Mouse (Mus musculus) forebrain, embryonic 14.5 days (tissue): ENCODE results near the gene Stat2. TPM values are rescaled to one million over a fixed set of nuclear protein-coding genes. Genes with fewer than 3 reads are reported as not detected.
"Not testable (repeated sequence)": the region's sequence is repeated elsewhere in the genome, so short reads cannot be mapped to it uniquely, and the experiment has no call there.

Experiments used
- ATAC-seq: fragments of 200-750 bp; cut with Nextera tagmentation; 2 replicates; pipeline ENCODE4 v1.8.0; 2017; ENCODE audit warnings: mild to moderate bottlenecking, moderate library complexity
- DNase-seq: peaks from one replicate; pipeline ENCODE4 v3.0.0-alpha.2; 2015; ENCODE audit warnings: low spot score
- H3K27ac ChIP-seq: fragments of 300-500 bp; sonication (generic); 2 replicates; pipeline ENCODE4 v1.5.1; 2014; ENCODE audit warnings: low read depth, mild to moderate bottlenecking, control low read depth, low read length, moderate library complexity
- H3K27me3 ChIP-seq: fragments of 300-500 bp; sonication (generic); replicated peaks from 2 replicates; pipeline ENCODE4 v1.6.1; 2014; ENCODE audit warnings: low read length, control low read depth, mixed read lengths; ENCODE audit not compliant: control insufficient read depth, insufficient read depth
- H3K36me3 ChIP-seq: fragments of 300-500 bp; sonication (generic); 2 replicates; pipeline ENCODE4 v1.6.1; 2014; ENCODE audit warnings: low read length, control low read depth; ENCODE audit not compliant: control insufficient read depth, insufficient read depth
- H3K4me1 ChIP-seq: fragments of 300-500 bp; sonication (generic); 2 replicates; pipeline ENCODE4 v1.6.1; 2014; ENCODE audit warnings: antibody characterized with exemption, low read length, control low read depth; ENCODE audit not compliant: control insufficient read depth, insufficient read depth
- H3K4me2 ChIP-seq: fragments of 300-500 bp; sonication (generic); 2 replicates; pipeline ENCODE4 v1.6.1; 2014; ENCODE audit warnings: mild to moderate bottlenecking, control low read depth, low read length
- H3K4me3 ChIP-seq: fragments of 300-500 bp; sonication (generic); 2 replicates; pipeline ENCODE4 v1.5.1; 2014; ENCODE audit warnings: low read depth, low read length, control low read depth
- H3K9ac ChIP-seq: fragments of 300-500 bp; sonication (generic); 2 replicates; pipeline ENCODE4 v1.6.1; 2014; ENCODE audit warnings: mild to moderate bottlenecking, low read length, control low read depth, moderate library complexity
- H3K9me3 ChIP-seq: fragments of 300-500 bp; sonication (generic); replicated peaks from 2 replicates; pipeline ENCODE4 v1.6.1; 2016; ENCODE audit warnings: low read length, control low read depth, mixed read lengths; ENCODE audit not compliant: control insufficient read depth
- WGBS: fragments of 180-500 bp; shearing (Covaris S2); extraction: QIAGEN DNeasy Blood & Tissue Kit; methylation state at CpG from one replicate; pipeline ENCODE4 v1.1.7; 2014; 5-methylcytosine and 5-hydroxymethylcytosine counted together
- polyA plus RNA-seq: library from polyadenylated mRNA; unstranded; fragments of >200 nt; fragmentation: Nextera tagmentation; extraction: Ambion mirVana; gene quantifications from 2 replicates; pipeline ENCODE4 v1.2.1, GENCODE M21; 2014

Stat2 gene
- polyA plus RNA-seq, 1 experiment from 2014 or later, result 11.6 TPM

- Histone ChIP-seq H3K9me3 (no peaks in the 10 kb centered on the region), H3K36me3 (peaks cover 95% of the 10 kb centered on the region), H3K4me1 (no peaks in the 10 kb centered on the region), H3K27me3 (no peaks in the 10 kb centered on the region), H3K27ac (no peak overlapping the region), H3K4me3 (no peak overlapping the region), H3K9ac (no peak overlapping the region), H3K4me2 (no peak overlapping the region)
- WGBS, result 89% methylated on average over 17 of the region's 17 CpGs
- no peak for ATAC-seq
- no peak for DNase-seq
Measured at GRCm38 (mm10) chr10:128247020-128247732, 23.2 kb upstream of the Stat2 start.

- WGBS, result 96% methylated on average over 13 of the region's 13 CpGs
- DNase-seq, result no peak
- no peaks in the 10 kb centered on the region for H3K4me1 ChIP-seq
- peaks cover 73% of the 10 kb centered on the region for H3K36me3 ChIP-seq
- no peak for ATAC-seq
- no peaks in the 10 kb centered on the region for H3K27me3 ChIP-seq
- H3K9ac ChIP-seq, result no peak overlapping the region
- no peaks in the 10 kb centered on the region for H3K9me3 ChIP-seq
- no peak overlapping the region for H3K4me3 ChIP-seq
- no peak overlapping the region for H3K4me2 ChIP-seq
- H3K27ac ChIP-seq, result no peak overlapping the region
Measured at GRCm38 (mm10) chr10:128250565-128250964, 19.8 kb upstream of the Stat2 start.

GRCm38 (mm10) chr10:128253677-128254255, 16.6 kb upstream of the Stat2 start, which contains the start of gene Apon:
Gene Apon (plus strand): TSS chr10:128254096.
- 88% methylated on average over 4 of the region's 4 CpGs for WGBS
- Histone ChIP-seq H3K27me3 (no peaks in the 10 kb centered on the region), H3K9ac (no peak within 1 kb of the TSS), H3K4me1 (no peaks in the 10 kb centered on the region), H3K4me2 (no peak within 1 kb of the TSS), H3K4me3 (no peak within 1 kb of the TSS), H3K27ac (no peak within 1 kb of the TSS), H3K36me3 (peaks cover 41% of the 10 kb centered on the region), H3K9me3 (no peaks in the 10 kb centered on the region)
- DNase-seq (no peak), ATAC-seq (no peak)

GRCm38 (mm10) chr10:128255925-128256324, 14.4 kb upstream of the Stat2 start:
- Histone ChIP-seq H3K4me1 (no peaks in the 10 kb centered on the region), H3K9ac (no peak overlapping the region), H3K27me3 (no peaks in the 10 kb centered on the region), H3K36me3 (peaks cover 19% of the 10 kb centered on the region), H3K4me2 (no peak overlapping the region), H3K9me3 (no peaks in the 10 kb centered on the region), H3K4me3 (no peak overlapping the region), H3K27ac (no peak overlapping the region)
- DNase-seq (no peak), ATAC-seq (no peak)
- WGBS, result 88% methylated on average over 8 of the region's 8 CpGs

- Histone ChIP-seq H3K4me1 (no peaks in the 10 kb centered on the region), H3K27me3 (no peaks in the 10 kb centered on the region), H3K4me2 (no peak overlapping the region), H3K9me3 (no peaks in the 10 kb centered on the region), H3K4me3 (no peak overlapping the region), H3K27ac (no peak overlapping the region), H3K36me3 (peaks cover 16% of the 10 kb centered on the region), H3K9ac (no peak overlapping the region)
- WGBS, result 94% methylated on average over 8 of the region's 8 CpGs
- ATAC-seq (no peak), DNase-seq (no peak)
Measured at GRCm38 (mm10) chr10:128256328-128256727, 14.0 kb upstream of the Stat2 start.

GRCm38 (mm10) chr10:128258953-128259352, 11.4 kb upstream of the Stat2 start:
- ATAC-seq, result no peak
- H3K9ac ChIP-seq, result no peak overlapping the region
- H3K4me2 ChIP-seq, result no peak overlapping the region
- H3K27ac ChIP-seq, result no peak overlapping the region
- no peaks in the 10 kb centered on the region for H3K4me1 ChIP-seq
- no peaks in the 10 kb centered on the region for H3K27me3 ChIP-seq
- no peaks in the 10 kb centered on the region for H3K36me3 ChIP-seq
- no peak overlapping the region for H3K4me3 ChIP-seq
- no peaks in the 10 kb centered on the region for H3K9me3 ChIP-seq
- no peak for DNase-seq
- 82% methylated on average over 4 of the region's 4 CpGs for WGBS

- Histone ChIP-seq H3K4me1 (no peaks in the 10 kb centered on the region), H3K9ac (no peak overlapping the region), H3K4me3 (no peak overlapping the region), H3K4me2 (no peak overlapping the region), H3K9me3 (no peaks in the 10 kb centered on the region), H3K27me3 (no peaks in the 10 kb centered on the region), H3K27ac (no peak overlapping the region), H3K36me3 (no peaks in the 10 kb centered on the region)
- WGBS, result 90% methylated on average over 5 of the region's 5 CpGs
- DNase-seq, result no peak
- ATAC-seq, result no peak
Measured at GRCm38 (mm10) chr10:128259946-128260345, 10.4 kb upstream of the Stat2 start.

GRCm38 (mm10) chr10:128260376-128260775, 10.0 kb upstream of the Stat2 start:
- H3K27me3 ChIP-seq, H3K36me3 ChIP-seq, H3K9ac ChIP-seq, ATAC-seq, H3K4me1 ChIP-seq, H3K4me2 ChIP-seq, DNase-seq, H3K27ac ChIP-seq, H3K4me3 ChIP-seq, H3K9me3 ChIP-seq: not testable (repeated sequence)
- WGBS, result 91% methylated on average over 7 of the region's 7 CpGs

GRCm38 (mm10) chr10:128262300-128262699, 8.1 kb upstream of the Stat2 start:
- H3K36me3 ChIP-seq, result no peaks in the 10 kb centered on the region
- 85% methylated on average over 22 of the region's 22 CpGs for WGBS
- H3K9ac ChIP-seq, result no peak overlapping the region
- H3K4me1 ChIP-seq, result no peaks in the 10 kb centered on the region
- H3K27me3 ChIP-seq, result no peaks in the 10 kb centered on the region
- DNase-seq (no peak), ATAC-seq (no peak)
- H3K9me3 ChIP-seq, result no peaks in the 10 kb centered on the region
- H3K4me2 ChIP-seq, result no peak overlapping the region
- H3K4me3 ChIP-seq, result no peak overlapping the region
- no peak overlapping the region for H3K27ac ChIP-seq
